Mouse (Mus musculus) hindlimb bud, embryonic 11.5 days (tissue): ENCODE measurements around the gene Flot2.
A peak's percentile ranks its signal among the peaks of the same experiment; 100 is the strongest.

Experiments
- DNase-seq: peaks from one replicate; pipeline ENCODE4 v3.0.0-alpha.2; 2012; ENCODE audit warnings: low read depth, low spot score; ENCODE audit errors: extremely low spot score

The Flot2 gene

DNA sequence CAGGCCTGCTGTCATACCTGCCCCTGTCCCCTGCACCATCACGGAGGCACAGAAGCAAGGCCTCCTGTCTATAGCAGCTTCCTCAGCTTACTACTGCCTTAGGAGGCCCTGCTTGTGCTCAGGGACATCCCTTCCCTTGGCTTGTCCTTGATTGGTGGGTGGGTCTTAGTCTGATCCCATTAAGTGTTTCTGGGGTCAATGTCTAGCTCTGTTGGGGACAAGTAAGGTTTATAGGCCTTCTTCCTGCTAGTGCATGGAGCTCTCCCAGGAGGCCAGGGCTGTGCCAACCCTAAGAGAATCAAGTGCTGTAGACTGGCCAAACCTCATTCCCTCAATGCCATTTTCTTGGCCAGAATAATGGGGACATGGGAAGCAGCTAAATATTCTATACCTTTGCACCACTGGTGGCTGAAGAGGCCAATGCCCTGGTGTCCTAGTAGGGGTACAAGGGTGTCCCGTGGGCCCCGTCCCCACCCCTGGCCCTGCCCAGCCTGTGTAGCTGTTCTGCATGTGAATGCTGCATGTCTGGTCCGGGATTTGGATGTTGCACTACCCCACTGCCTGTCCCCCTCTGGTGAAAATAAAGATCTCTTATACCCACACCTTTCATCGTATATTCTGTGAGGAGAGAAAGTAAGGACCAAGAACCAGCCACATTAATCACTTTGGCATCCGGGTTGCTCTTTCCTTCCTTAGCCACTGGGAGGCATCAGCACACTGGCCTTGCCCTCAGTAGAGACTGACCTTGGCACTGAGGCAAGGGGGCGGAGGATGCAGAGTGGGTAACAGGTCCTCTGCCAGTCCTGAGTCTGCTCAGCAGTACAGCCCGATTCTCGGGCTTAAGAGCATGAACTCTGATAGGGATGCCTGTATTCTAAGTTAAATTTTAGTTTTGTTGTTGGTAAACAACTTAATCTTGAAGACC, 22.4 kb downstream of the Flot2 start:
- DNase-seq, result no peak

DNA sequence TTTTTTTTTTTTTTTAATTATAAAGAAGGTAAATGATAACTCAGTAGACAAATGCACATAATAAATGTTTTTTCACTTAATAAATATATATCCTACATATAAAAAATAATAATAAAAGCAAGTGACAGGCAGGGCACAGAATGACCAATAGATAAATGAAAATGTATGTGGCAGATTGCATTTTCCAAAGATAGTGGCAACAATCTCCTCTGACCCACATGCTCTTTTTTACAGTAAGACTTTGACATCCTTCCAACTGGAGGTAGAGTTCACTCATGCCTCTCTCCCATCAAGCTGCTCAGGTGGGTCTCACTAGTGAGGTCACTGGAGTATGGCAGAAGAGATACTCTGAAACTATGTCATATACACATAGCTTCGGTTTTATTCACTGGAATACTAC, 24.8 kb downstream of the Flot2 start:
- no peak for DNase-seq

DNA sequence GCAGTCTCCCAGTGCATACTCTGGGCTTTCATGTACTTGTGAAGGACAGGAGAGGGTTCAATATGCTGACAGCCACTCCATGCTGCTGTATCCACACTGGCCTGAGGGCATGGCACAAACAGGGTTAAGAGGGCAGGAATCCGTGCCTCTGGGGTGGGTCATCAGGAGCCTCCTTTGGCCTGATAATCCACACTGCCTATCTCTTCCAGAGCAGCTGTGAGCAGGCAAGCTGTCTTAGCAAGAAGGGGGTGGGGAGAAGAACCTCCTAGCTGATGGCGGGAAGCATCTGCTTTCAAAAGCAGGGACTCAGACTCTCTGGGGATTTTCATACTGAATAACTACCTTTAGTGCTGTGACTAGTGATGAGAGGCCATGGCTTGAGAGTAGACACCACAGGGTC, 28.2 kb downstream of the Flot2 start:
- no peak for DNase-seq

DNA sequence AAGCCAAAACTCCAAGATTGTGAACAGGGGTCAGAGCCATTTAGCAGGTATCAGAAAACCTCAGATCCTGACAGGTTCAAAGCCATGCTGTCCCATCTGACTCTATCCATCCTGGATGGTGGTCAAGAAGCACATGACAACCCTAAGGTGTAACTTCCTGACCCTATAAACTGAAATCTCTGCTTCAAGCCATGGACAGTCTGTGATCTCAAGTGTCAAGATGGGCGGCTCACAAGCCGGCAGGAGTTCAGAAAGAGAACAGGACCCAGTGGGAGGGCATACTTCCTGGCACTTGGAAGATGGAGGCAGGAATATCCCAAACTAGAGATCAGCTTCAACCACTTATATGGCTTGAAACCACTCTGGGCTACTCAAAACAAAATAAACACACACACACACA, 28.9 kb downstream of the Flot2 start:
- DNase-seq, result no peak

DNA sequence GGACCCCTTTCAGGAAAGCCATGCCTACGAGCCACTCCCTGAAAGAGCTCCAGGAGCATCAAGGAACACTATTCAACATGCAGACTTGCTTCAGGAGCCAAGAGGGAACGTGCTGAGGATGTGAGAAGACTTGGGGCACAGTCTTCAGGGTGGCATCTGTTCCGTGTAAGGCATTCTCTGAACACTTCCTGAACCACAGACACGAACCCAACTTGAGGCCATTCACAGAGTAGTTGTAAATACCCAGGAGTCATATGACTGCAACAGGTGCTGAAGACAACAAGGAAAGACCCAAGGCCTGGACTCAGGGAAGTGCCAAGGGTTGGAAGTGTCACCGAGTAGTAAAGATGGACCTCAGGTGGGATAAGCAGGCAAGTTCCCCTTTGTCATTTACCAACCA, 29.8 kb downstream of the Flot2 start:
- DNase-seq, result no peak

DNA sequence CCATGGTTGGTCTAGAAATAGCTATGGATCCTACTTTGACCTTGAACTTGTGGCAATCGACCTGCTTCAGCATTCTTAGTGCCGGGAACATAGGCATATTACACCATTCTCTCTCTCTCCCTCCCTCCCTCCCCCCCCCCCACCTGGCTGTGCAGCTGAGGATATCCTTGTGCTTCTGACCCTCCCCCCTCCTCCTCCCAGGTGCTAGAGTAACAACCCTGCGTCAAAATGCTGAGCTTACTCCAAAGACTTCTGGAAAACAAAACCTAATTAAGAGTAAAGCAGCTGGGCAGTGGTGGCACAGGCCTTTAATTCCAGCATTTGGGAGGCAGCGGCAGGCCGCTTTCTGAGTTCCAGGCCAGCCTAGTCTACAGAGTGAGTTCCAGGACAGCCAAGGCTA, 31.4 kb downstream of the Flot2 start:
- DNase-seq, result no peak

DNA sequence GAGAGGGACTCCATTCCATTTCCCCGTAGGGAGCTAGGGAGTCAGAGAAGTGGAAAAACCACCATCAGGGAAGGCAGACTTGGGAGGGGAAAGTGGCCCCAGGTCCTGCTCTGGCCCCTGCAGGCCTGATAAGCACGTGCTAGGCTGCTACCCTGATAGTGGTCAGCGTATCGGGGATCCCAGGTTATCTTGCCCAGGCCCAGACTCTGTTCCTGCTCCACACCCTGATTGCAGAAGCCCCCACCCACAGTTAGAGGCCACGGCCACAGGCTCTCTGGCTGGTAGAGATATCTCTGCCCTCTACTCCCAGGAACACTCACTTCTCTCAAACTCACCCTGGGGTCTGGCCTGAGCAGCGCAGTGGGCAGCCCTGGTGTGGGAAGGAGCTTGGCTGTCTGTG, 31.9 kb downstream of the Flot2 start:
- no peak for DNase-seq

DNA sequence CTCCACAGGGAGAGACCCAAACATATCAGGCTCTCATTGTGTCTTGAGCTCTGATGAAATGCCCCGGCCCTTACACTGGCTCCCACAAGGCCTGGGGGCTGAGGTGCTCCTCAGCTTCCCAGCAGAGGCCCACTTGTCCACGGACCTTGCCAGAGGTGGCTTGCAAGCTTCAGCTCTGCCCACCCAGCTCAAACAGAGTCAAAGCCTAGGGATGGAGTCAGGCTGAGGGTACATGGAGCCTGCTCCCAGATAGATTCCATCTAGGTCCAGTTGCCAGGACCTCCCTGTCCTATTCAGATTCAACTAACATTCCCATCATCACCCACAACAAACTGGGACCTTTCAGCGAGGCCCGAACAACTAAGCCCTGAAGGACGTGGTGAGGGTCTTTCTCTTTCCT, 34.2 kb downstream of the Flot2 start:
- DNase-seq, result no peak

DNA sequence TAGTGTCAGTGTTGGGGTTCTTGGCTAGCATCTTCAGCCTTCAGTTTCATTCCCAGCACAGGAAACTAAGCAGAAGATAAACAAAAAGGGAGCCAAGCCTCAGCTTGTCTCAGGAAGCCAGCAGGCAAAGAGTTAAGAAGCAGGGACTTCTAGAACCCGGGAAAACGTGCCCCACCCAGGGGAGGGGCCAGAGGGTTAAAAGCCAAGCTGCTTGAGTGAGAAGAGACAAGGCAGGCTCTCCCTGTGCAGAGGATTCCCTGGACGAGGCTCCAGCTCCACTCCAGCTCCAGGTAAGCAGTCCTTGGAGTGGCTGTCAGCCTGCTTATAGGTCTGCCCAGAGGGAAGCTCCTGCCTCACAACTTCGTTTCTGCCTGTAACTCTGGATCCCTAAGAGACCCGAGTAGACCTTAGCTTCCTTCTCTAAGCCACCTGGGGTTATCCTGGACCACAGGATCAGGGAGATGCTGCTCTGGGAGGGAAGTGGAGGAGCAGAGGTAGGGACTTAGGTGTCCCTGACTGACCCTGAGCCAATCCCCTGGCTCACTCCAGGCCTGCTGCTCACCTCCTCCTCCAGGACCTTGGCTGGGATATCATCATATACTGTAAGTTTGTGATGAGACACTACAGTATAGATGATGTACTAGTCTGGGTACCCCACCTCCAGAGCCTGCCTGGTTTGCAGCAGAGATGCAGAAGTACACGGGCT, 34.8 kb downstream of the Flot2 start:
- DNase-seq, result no peak

DNA sequence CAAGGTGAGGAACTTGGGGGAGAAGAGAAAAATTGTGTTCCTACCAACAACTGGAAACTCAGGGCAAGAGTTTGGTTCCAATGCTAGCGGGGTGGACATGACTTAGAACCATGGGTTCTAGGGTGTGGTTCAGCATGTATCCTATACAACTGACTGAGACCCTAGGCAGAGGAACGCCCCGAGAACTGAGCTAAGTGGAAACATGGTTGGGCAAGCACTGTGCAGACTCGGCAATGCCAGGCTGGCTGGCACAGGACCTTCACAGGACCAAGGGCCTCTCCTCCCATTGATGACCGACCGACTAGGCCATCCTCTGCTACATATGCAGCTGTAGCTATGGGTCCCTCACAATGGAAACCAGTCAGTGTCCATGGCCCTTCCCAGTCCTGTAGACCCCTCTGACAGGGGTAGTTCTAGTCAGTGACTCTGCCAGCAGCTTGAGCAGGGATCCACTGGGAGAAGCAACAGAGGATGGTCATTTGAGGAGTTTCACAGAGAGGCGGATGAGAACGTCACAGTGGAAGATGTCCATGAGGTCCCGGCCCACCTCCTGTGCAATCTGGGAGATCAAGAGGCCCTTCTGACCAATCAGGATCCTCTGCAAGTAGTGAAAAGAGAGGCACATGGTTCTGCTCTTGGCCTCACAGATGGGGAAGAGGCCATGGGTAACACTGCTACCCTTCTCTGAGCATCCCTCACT, 36.0 kb downstream of the Flot2 start:
- DNase-seq, result no peak

DNA sequence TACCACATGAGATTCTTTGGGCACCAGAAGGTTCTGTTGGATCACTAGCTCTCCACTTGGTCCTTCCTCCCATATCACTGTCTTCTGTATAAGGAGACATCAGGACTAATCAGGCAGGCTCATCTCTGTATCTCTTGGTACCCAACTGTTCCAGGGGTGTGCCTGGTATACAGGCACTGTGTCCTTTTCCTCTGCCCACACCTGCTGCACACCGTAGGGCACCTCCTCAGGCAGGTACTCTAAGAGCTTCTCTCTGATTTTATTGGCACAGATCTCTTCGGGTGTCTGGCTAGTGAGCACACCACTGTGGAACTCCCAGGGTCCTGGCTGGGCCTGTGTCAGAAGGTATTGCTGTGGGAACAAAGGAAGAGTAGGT, 36.5 kb downstream of the Flot2 start:
- DNase-seq, result no peak

DNA sequence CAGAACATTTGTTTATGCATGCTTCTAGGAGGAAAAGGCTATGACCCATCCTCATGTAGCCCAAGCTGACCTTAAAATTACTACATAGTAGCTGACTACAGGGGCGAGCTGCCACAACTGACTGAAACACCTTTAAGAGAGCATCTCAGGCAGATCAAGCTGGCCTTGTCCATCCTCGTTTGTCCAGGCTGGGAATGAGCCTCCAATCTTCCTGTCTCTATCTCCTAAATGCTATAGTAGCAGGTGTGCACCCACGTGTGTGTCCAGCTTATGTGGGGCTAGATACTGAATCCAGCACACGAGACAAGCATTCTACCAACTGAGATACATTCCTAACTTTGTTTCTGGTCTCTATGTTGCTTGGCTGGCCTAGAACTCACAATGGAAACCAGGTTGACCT, 36.9 kb downstream of the Flot2 start:
- DNase-seq, result no peak

DNA sequence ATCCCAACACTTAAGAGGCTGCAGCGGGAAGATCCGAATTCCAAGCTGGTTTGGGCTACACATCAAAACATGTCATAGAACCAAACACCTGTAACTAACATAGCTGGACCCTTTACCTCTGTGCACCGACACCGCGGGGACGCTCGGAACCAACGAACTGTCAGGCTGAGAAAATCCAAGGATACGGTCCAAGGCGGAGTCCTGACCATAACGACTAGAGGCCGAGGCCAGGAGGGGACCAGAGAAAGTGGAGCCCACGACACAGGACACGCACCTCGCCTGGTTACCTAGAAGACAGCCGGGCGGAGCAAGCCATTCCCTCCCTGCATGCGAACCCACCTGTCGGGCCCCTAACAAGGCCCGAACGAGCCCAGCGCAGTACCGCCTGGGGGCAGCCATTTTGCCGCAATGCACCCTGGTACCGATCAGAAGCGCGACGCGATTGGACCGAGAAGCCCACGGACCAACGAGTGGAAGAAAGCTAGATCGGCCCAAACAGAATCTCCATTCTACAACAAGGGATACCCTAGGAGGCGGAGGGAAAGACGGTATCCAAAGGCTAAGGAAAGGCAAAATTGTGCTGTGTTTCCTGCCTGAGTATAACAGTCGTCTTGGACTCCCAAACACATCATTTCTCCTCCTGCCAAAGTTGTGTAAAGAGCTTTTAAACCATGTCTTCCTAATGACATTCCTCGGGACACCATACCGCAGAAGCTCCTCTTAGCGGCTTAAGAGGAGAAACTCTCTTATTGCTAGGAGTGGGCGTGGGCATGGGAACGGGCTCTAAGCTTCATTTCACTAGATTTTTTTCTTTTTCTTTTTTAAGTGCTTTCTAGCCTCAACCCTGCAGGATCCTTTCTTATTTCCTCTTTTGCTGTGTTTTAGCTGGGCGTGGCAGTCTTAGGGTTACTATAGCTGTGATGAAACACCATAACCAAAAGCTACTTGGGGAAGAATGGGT, 42.5 kb downstream of the Flot2 start, which contains the start of gene Eral1:
Eral1 (minus strand) TSS at position 423 of the 961 bp plus-strand sequence.
- peak; percentile 68 for DNase-seq

DNA sequence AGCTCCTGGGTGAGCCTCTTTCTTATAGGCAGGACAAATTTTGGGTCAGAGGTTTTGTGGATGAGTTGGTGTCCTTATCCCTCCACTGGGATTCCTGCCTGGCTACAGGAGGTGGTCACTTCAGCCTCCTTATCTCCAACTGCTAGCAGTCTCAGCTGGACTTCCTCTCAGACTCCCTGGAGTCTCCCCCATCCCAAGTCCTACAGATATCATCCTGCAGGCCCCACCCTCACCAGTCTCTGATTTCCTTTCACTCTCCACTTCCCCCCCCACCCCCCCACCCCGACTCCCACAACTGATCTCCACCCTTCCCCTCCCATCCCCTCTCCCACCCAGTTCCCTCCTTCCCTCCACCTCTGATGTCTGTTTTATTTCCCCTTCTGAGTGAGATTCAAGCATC, 45.9 kb downstream of the Flot2 start:
- no peak for DNase-seq

DNA sequence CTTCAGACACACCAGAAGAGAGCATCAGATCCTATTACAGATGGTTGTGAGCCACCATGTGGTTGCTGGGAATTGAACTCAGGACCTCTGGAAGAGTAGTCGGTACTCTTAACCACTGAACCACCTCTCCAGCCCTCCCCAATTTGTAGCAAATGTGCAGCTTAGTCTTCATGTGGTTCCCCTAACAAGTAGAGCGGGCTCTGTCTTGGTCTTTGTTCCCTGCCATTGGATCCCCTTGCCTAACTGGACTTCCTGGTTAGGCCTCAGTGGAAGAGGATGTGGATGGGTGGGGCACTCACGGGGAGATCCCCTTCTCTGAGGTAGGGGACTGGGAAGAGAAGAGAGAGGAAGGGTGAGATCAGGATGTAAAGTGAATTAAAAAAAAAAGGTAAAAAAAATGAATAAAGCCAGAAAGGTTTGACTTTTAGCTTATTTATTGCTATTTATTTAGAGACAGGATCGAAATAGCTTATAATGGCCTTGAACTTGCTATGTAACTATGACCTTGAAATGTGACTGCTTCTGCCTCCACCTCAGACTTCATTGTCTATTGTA, 49.3 kb downstream of the Flot2 start:
- no peak for DNase-seq

DNA sequence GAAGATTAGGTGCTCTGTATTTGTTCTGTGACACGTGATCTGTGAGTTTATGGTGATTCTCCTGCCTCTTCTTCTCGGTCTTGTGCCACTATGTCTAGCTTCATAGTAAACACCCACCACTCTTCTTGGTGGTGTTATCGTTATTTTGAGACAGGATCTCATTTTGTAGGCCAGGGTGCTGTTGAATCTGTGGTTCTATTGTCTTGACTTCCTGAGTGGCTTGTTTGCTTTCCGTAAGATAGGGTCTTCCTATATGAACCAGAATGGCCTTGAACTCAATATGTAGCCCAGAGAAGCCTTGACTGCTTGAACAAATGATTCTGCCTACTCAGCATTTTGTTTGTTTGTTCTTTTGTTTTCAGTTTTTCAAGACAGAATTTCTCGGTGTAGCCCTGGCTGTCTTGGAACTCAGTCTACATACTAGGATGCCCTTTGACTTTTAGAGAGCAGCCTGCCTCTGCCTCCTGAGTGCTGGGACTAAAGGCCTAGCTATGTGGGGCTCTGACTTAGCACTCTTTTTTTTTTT, 50.1 kb downstream of the Flot2 start:
- DNase-seq, result no peak

DNA sequence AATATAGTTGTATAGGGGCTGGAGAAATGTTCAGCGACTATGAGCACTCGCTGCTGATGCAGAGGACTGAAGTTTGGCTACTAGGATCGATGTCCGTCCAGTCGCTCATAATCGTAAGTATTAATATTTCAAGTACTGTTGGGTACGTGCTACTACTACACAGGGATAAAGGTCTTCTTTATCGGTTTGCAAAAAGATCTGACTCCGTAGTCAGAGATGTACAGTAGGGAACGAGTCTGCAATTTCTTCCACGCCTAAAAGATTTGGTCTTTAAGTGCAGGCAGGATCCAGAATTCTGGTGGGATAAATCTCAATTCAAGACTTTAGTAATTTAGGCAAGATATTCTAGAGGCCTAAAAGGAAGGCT, 56.4 kb downstream of the Flot2 start:
- DNase-seq, result no peak

DNA sequence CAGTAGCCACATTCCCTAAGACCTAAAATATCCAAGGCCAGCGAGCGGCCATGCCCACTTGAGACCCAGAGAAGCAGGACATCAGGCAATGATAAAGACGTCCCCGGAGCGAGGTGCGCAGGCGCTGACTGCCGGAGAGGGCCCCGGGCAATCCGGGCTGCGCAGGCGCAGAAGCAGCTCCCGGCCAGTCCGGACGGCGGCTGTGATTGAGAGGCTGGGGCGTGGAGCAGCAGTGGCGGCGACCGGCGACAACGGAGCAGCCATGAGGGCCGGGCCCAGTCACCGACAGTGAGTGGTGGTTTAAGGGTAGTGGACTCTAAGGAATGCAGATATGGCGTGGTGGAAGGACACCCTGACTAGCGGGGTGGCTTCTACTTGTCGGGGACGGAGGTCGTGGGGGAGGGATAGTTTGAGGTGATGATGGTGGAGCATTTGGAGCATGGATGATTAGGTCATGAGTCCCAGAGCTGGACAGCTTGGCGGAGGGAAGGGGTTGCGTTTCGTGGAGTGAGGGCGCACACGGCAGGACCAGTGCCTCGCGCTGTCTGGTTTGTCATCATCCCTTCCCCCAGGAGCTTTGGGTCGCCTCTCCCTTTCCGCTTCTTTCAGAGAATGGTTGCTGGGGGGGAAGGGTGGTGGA, 56.9 kb downstream of the Flot2 start, which contains the start of gene Fam222b:
Fam222b (plus strand) TSS at position 157 of the 640 bp plus-strand sequence.
- DNase-seq, result peak; percentile 57

DNA sequence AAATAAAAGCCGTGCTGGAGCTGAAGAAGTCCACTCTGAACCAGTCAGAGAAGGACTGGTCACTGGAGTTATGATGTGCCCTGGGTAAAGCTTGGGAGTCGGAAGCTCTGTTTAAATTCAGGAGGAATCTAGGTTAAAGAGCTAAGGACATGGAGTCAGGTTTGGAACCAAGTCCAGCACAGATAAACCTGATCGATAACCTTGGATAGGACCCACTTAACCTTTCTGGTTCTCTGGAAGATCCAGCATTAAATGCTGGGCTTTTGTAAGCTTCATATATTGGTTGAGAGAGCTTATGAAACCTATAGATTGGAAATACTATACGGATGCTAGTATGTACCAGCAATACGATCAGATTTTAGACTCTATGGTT, 57.4 kb downstream of the Flot2 start:
- no peak for DNase-seq

DNA sequence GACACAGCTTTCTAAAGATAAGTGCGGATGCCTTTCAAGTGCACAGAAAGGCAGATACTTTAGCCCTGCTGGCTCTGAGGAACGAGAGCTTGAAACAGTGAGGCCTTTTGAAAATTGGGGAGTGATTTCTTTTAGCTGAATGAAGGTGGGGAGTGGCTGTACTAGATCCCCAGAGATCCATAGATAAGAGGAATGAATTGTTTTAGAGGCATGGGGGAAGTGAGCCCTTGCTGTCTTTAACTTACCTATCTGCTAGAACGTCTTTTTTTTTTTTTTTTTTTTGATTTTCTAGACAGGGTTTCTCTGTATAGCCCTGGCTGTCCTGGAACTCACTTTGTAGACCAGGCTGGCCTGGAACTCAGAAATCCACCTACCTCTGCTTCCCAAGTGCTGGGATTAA, 59.3 kb downstream of the Flot2 start:
- DNase-seq, result no peak
